Mouse (Mus musculus) heart, adult 18-20 months (tissue): ENCODE results near the gene Sgsm3. TPM values are rescaled to one million over a fixed set of nuclear protein-coding genes. Genes with fewer than 3 reads are reported as not detected.

Source experiments
- microRNA-seq, 2 experiments: library from miRNA; unstranded; fragments of <30 nt; microRNA quantifications; one replicate each; pipeline ENCODE4 v1.2.0; 2022
- total RNA-seq, 2 experiments: library from RNA; stranded (reverse); gene quantifications; 2 replicates each; pipeline ENCODE4 v1.2.3; 2021

The Sgsm3 gene
- total RNA-seq, 2 experiments from 2014 or later, result 13.2 to 13.3 TPM

Small RNAs within 50 kb of the gene (microRNA-seq; reads per million reads assigned to microRNA genes)
- gene Mir5113, result 11.1 to 14.8 reads per million in 2 experiments

Other genes starting within 250 kb of the Sgsm3 start
- 10 to 100 TPM; 82.9 to 91.7 TPM for gene Adsl, start 29.3 kb upstream of the Sgsm3 start, total RNA-seq
- 10 to 100 TPM in 1 of 2 experiments, 1 to 10 TPM in 1; 8.6 to 10.1 TPM for gene Mrtfa, start 213.0 kb downstream of the Sgsm3 start, total RNA-seq